Mouse (Mus musculus): ENCODE measurements around the gene Nup160. TPM values are rescaled to one million over a fixed set of nuclear protein-coding genes. Genes with fewer than 3 reads are reported as not detected.

Gene Nup160
- polyA plus RNA-seq, 1 experiment = 133 TPM

DNA sequence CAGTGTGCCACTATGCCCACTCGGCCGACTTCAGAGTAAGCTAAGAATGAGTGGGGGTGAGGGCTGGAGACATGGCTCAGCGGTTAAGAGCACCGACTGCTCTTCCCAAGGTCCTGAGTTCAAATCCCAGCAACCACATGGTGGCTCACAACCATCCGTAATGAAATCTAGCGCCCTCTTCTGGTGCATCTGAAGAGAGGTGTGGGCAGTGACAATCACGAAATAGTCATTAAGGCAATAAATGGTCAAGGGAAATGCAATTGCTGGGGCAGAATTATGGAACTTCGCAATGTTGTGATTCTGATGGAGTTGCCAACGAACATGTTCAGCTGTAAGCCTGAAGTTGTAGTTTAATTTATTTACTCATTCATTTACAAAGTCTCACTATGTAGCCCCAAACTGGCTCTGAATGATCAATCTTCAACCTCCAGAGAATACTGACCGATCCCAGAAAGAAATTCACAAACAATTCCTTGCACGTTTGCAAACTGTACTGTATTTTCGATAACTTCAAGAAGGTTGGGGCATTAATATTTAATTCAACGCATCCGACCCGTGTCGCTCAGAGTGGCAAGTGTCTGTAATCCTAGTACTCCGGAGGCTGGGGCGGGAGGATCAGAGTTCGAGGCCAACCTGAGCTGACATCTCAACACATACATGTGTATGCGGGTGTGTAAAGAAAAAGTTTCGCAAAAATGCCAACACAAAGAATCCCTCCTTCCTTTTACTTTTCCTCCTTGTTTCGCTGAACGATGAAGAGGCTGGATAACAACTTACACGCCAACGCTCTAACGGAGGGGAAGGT, 1.4 kb downstream of the Nup160 start:
- Histone ChIP-seq H3K4me3 (ENCODE audit: low read depth, low read length) (peak overlapping the region; percentile 95), H3K9ac (ENCODE audit: low read depth, poor library complexity, severe bottlenecking) (peak overlapping the region; percentile 92), H3K36me3 (ENCODE audit: control insufficient read depth, insufficient read depth, low read length, poor library complexity, severe bottlenecking) (peaks cover 21% of the 10 kb centered on the region), H3K27ac (ENCODE audit: insufficient read depth, low read length) (peak overlapping the region; percentile 84), H3K27me3 (ENCODE audit: control insufficient read depth, insufficient read depth, low read length, poor library complexity, severe bottlenecking) (no peaks in the 10 kb centered on the region), H3K9me3 (replicated peaks; ENCODE audit: control insufficient read depth, insufficient read depth, low read length, poor library complexity, severe bottlenecking) (no peaks in the 10 kb centered on the region), H3K4me1 (ENCODE audit: control insufficient read depth, insufficient read depth, low read length) (no peaks in the 10 kb centered on the region)
- TF ChIP-seq CTCF (IDR thresholded peaks at IDR 0.05; ENCODE audit: low read depth, low read length) (peak; percentile 27), EP300 (IDR thresholded peaks at IDR 0.05; ENCODE audit: insufficient read depth, low read depth, low read length) (no peak)

DNA sequence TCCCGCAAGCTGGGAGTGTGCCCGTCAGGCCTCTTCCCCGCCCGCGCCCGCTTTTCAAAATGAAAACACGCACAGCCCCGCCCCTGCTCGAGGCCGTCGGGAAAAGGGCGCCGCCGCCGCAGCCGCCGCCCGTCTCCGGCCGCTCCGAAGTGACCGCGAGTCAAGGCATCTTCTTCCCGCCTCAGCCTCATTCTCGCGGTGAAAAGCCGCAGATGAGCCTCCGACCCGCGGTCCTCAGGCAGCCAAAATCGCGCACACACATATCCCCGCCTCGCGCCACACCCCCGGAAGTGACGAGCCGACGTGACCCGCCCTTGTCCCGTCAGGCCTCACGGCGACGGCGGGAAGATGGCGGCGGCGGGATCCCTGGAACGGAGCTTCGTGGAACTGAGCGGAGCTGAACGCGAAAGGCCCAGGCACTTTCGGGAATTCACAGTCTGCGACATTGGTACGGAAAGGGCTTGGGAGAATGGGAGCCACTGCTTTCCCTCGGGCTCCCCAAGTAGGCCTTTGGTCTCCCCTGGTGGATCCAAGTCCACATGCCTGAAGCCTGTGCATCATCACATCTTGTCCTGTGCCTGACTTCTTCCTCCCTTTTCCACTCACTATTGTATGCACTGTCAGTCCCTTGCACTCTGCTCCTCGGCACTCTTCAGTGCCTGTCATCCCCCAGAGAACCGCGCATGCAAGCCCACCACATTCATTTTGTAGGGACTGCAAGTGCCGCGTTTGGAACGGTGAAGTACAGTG, 2.2 kb downstream of the Nup160 start:
- H3K27me3 ChIP-seq (ENCODE audit: control insufficient read depth, insufficient read depth, low read length, poor library complexity, severe bottlenecking) = no peaks in the 10 kb centered on the region
- peak overlapping the region; percentile 84 for H3K27ac ChIP-seq (ENCODE audit: insufficient read depth, low read length)
- H3K4me1 ChIP-seq (ENCODE audit: control insufficient read depth, insufficient read depth, low read length) = no peaks in the 10 kb centered on the region
- peak overlapping the region; percentile 95 for H3K4me3 ChIP-seq (ENCODE audit: low read depth, low read length)
- no peaks in the 10 kb centered on the region for H3K9me3 ChIP-seq (replicated peaks; ENCODE audit: control insufficient read depth, insufficient read depth, low read length, poor library complexity, severe bottlenecking)
- H3K9ac ChIP-seq (ENCODE audit: low read depth, poor library complexity, severe bottlenecking) = peak overlapping the region; percentile 92
- H3K36me3 ChIP-seq (ENCODE audit: control insufficient read depth, insufficient read depth, low read length, poor library complexity, severe bottlenecking) = peaks cover 28% of the 10 kb centered on the region
- peak; percentile 91 for TF ChIP-seq POLR2A (IDR thresholded peaks at IDR 0.05; ENCODE audit: insufficient read depth, low read length)
- TF ChIP-seq CTCF (IDR thresholded peaks at IDR 0.05; ENCODE audit: low read depth, low read length) = no peak
- TF ChIP-seq EP300 (IDR thresholded peaks at IDR 0.05; ENCODE audit: insufficient read depth, low read depth, low read length) = peak; percentile 69; the same call in 1 of the 2 replicates

DNA sequence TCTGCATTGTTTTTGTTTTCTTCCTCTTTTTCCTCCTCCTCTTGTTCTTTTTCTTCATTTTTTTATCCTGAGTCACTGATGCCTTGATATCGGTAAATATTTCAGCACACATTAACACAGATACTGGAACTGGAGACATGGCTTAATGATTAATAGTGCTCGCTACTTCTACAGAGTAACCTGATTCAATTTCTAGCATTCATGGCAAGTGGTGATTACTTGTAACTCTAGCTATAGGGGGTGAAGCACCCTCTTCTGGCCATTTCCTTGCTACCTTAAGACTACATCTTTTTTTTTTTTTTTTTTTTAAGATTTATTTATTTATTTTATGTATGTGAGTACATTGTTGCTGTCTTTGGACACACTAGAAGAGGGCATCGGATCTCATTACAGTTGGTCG, 23.9 kb downstream of the Nup160 start:
- H3K4me1 ChIP-seq (ENCODE audit: control insufficient read depth, insufficient read depth, low read length) = no peaks in the 10 kb centered on the region
- H3K27ac ChIP-seq (ENCODE audit: insufficient read depth, low read length) = no peak overlapping the region
- H3K27me3 ChIP-seq (ENCODE audit: control insufficient read depth, insufficient read depth, low read length, poor library complexity, severe bottlenecking) = no peaks in the 10 kb centered on the region
- TF ChIP-seq POLR2A (IDR thresholded peaks at IDR 0.05; ENCODE audit: insufficient read depth, low read length) (no peak), EP300 (IDR thresholded peaks at IDR 0.05; ENCODE audit: insufficient read depth, low read depth, low read length) (no peak), CTCF (IDR thresholded peaks at IDR 0.05; ENCODE audit: low read depth, low read length) (no peak)
- no peaks in the 10 kb centered on the region for H3K9me3 ChIP-seq (replicated peaks; ENCODE audit: control insufficient read depth, insufficient read depth, low read length, poor library complexity, severe bottlenecking)
- H3K36me3 ChIP-seq (ENCODE audit: control insufficient read depth, insufficient read depth, low read length, poor library complexity, severe bottlenecking) = peaks cover 84% of the 10 kb centered on the region
- no peak overlapping the region for H3K4me3 ChIP-seq (ENCODE audit: low read depth, low read length)
- H3K9ac ChIP-seq (ENCODE audit: low read depth, poor library complexity, severe bottlenecking) = no peak overlapping the region

DNA sequence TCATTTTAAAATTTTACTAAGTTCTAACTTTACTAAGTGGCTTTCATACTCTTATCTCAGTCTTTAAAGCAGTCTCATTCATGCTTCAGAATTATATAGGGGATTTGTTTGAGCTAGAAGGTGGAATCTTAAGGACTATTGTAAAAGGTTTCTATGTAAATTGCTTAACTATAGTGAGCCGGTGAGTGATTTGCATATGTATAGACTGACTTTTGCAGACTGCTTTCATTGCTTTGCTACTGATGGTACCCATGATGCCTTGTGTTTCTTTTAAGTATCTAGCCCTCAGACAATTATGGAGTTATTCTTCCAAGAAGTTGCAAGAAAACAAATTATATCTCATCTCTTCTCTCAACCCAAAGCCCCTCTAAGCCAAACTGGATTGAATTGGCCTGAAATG, 31.5 kb downstream of the Nup160 start:
- no peak overlapping the region for H3K4me3 ChIP-seq (ENCODE audit: low read depth, low read length)
- TF ChIP-seq CTCF (IDR thresholded peaks at IDR 0.05; ENCODE audit: low read depth, low read length) = no peak
- TF ChIP-seq POLR2A (IDR thresholded peaks at IDR 0.05; ENCODE audit: insufficient read depth, low read length) = no peak
- no peak for TF ChIP-seq EP300 (IDR thresholded peaks at IDR 0.05; ENCODE audit: insufficient read depth, low read depth, low read length)
- H3K36me3 ChIP-seq (ENCODE audit: control insufficient read depth, insufficient read depth, low read length, poor library complexity, severe bottlenecking) = peaks cover 83% of the 10 kb centered on the region
- H3K9me3 ChIP-seq (replicated peaks; ENCODE audit: control insufficient read depth, insufficient read depth, low read length, poor library complexity, severe bottlenecking) = no peaks in the 10 kb centered on the region
- no peak overlapping the region for H3K9ac ChIP-seq (ENCODE audit: low read depth, poor library complexity, severe bottlenecking)
- H3K4me1 ChIP-seq (ENCODE audit: control insufficient read depth, insufficient read depth, low read length) = peaks cover 3% of the 10 kb centered on the region
- no peak overlapping the region for H3K27ac ChIP-seq (ENCODE audit: insufficient read depth, low read length)
- no peaks in the 10 kb centered on the region for H3K27me3 ChIP-seq (ENCODE audit: control insufficient read depth, insufficient read depth, low read length, poor library complexity, severe bottlenecking)

DNA sequence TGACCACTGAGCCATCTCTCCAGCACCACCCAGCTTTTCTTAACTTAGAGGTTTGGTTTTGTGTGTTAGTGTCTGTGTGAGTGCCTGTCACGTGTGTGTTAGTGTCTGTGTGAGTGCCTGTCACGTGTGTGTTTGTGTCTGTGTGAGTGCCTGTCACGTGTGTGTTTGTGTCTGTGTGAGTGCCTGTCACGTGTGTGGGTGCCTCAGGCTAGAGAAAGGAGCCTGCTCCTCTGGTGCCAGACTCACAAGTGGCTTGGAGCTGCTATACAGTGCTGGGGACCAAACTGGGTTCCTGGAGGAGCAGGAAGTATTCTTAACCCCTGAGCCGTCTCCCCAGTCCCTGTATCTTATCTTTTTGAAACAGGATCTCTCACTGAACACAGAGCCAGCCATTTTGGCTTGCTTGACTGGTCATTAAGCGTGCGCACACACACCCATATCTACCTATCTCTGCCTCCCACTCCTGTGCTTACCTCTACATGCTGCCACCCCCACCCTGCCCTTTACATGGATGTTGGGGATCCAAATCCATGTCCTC, 38.6 kb downstream of the Nup160 start:
- Histone ChIP-seq H3K27ac (ENCODE audit: insufficient read depth, low read length) (no peak overlapping the region), H3K36me3 (ENCODE audit: control insufficient read depth, insufficient read depth, low read length, poor library complexity, severe bottlenecking) (peaks cover 73% of the 10 kb centered on the region), H3K4me1 (ENCODE audit: control insufficient read depth, insufficient read depth, low read length) (no peaks in the 10 kb centered on the region), H3K27me3 (ENCODE audit: control insufficient read depth, insufficient read depth, low read length, poor library complexity, severe bottlenecking) (no peaks in the 10 kb centered on the region), H3K4me3 (ENCODE audit: low read depth, low read length) (no peak overlapping the region), H3K9ac (ENCODE audit: low read depth, poor library complexity, severe bottlenecking) (no peak overlapping the region), H3K9me3 (replicated peaks; ENCODE audit: control insufficient read depth, insufficient read depth, low read length, poor library complexity, severe bottlenecking) (no peaks in the 10 kb centered on the region)
- TF ChIP-seq CTCF (IDR thresholded peaks at IDR 0.05; ENCODE audit: low read depth, low read length) = no peak
- TF ChIP-seq POLR2A (IDR thresholded peaks at IDR 0.05; ENCODE audit: insufficient read depth, low read length) = no peak
- no peak for TF ChIP-seq EP300 (IDR thresholded peaks at IDR 0.05; ENCODE audit: insufficient read depth, low read depth, low read length)

All from ES-Bruce4 (cell line).